Mouse (Mus musculus): ENCODE measurements around the gene Slc25a43.

DNA sequence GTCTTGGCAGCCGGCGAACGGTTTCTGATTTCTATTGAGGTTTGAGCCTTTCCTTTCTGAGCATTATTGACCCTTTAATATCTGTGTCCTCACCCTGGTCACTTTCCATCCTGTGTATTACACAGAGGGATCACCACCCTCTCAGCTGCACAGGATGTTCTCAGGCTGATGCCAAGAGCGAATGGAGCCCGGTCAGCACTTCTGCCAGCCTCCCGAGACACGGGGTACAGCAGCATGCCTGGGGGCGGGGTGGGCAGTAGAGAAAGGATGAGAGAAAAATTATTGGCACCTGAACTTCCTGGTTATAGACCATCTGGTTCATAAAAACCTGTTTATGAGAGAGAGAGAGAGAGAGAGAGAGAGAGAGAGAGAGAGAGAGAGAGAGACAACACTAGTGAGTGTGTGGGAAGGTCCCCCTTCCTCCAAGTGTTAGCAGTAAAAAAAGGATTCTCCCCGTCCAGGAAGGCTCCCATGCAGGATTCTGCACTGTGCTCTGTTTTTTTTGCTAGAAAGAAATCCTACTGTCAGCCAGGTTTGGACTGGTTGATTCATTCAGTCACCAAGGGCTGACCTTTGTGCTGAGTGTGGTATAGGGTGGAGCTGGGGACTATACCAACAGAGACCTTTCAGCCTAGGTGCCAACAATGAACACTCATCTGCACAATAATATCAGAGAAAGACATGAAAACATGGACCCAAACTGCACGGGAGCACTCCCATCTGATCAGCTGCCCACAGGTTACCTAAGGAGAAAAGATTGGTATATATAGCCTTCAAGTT, 80.7 kb downstream of the Slc25a43 start:
- no peak for TF ChIP-seq EP300 (IDR thresholded peaks at IDR 0.05; ENCODE audit: insufficient read depth, low read depth, low read length)
- TF ChIP-seq CTCF (IDR thresholded peaks at IDR 0.05), result no peak
- no peak for TF ChIP-seq POLR2A (IDR thresholded peaks at IDR 0.05; ENCODE audit: insufficient read depth, low read depth, low read length)
